Mouse (Mus musculus) MEL (cell line): ENCODE results near the gene Lrrc4.

ENCODE experiments used
- CTCF ChIP-seq, 3 experiments: IDR thresholded peaks in 2 of 3; conservative IDR thresholded peaks in 1 of 3; 2 replicates each; pipeline ENCODE4 v1.5.1; 2011 to 2012; ENCODE audit warnings: low read length in 3 of 3, low read depth in 2 of 3, mild to moderate bottlenecking in 2 of 3, improper control_type of control experiment in 1 of 3, inconsistent platforms in 1 of 3, mixed read lengths in 1 of 3, moderate library complexity in 1 of 3; ENCODE audit not compliant: control insufficient read depth in 1 of 3, insufficient read depth in 1 of 3, poor library complexity in 1 of 3, severe bottlenecking in 1 of 3
- EP300 ChIP-seq, 2 experiments: IDR thresholded peaks; 2 replicates each; pipeline ENCODE4 v1.6.1; 2011; ENCODE audit warnings: improper control_type of control experiment in 2 of 2, low read length in 2 of 2, low read depth in 1 of 2, mild to moderate bottlenecking in 1 of 2
- ETS1 ChIP-seq: IDR thresholded peaks from 2 replicates; pipeline ENCODE4 v1.6.1; 2012; ENCODE audit warnings: low read depth, mild to moderate bottlenecking, inconsistent platforms, low read length, improper control_type of control experiment, moderate library complexity
- GATA1 ChIP-seq: IDR thresholded peaks from 2 replicates; pipeline ENCODE4 v1.6.1; 2011; ENCODE audit warnings: low read depth, low read length, improper control_type of control experiment
- MAFK ChIP-seq: IDR thresholded peaks from 2 replicates; pipeline ENCODE4 v1.6.1; 2011; ENCODE audit warnings: low read depth, mild to moderate bottlenecking, low read length, improper control_type of control experiment, borderline replicate concordance
- TAL1 ChIP-seq: IDR thresholded peaks from 2 replicates; pipeline ENCODE4 v1.6.1; 2012; ENCODE audit warnings: mild to moderate bottlenecking, inconsistent platforms, low read length, moderate library complexity, mixed read lengths
- ZC3H11A ChIP-seq: IDR thresholded peaks from 2 replicates; pipeline ENCODE4 v1.6.1; 2012; ENCODE audit warnings: low read depth, mild to moderate bottlenecking, inconsistent platforms, low read length, improper control_type of control experiment
- ZKSCAN1 ChIP-seq: IDR thresholded peaks from 2 replicates; pipeline ENCODE4 v1.6.1; 2012; ENCODE audit warnings: low read depth, mild to moderate bottlenecking, inconsistent platforms, low read length, improper control_type of control experiment, moderate library complexity

DNA sequence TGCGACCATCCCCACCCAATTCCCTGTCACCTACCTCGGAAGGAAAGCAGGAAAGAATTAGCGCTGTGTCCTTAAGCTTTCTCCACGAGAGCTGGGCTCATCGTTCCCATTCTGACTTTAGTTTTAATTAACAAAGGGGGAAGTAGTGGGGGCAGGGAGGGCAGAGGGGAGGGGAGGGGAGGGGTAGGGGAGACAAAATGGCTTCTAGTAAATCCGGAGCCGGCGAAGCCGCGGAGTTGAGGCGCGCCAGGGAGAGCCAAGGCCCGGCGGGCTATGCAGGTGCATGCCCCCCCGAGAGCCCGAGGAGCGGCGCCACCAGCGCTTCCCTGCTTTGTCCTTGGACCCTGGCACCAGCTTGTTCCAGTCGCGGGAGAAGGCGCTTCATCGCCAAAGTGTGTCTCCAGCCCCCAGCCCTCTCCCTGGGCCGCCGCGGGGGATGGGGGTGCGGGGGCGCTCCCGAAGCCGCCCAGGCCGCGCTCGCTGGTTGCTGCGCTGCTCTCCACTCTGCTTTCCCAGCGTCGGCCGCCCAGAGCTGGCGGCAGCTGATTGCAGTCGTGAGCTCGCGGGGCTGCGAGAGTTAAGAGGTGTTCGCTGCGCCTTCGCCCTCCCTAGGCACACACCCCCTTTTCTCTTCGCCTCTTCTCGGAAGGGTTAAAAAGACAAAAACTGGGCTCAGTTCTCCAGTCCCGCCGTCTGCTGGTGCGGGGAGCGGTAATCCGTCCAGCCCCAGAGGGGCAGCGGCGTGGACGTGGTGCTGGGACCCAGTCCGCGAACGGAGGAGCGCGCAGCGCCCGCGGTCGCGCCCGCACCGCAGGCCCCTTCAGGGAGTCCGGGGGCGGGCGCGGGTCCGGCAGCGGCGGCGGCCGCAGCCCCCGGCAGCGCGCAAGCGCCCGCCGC lies 555 bp upstream of the Lrrc4 start:
- TF ChIP-seq TAL1 (no peak), ZKSCAN1 (no peak), MAFK (no peak), GATA1 (no peak), CTCF (IDR thresholded peaks at IDR 0.05 in 2 of 3, conservative IDR thresholded peaks at IDR 0.05 in 1 of 3; ENCODE audit: control insufficient read depth in 1 of 3, insufficient read depth in 1 of 3, low read depth in 2 of 3, low read length in 3 of 3, poor library complexity in 1 of 3, severe bottlenecking in 1 of 3) (no peak), EP300 (IDR thresholded peaks at IDR 0.05; ENCODE audit: low read depth in 1 of 2, low read length in 2 of 2) (no peak), ETS1 (no peak), ZC3H11A (no peak)
